Mouse (Mus musculus): ENCODE results near the gene Spdl1.
"Not testable (repeated sequence)": the region's sequence is repeated elsewhere in the genome, so short reads cannot be mapped to it uniquely, and the experiment has no call there.

GRCm38 (mm10) chr11:34805026-34805425 lies 28.4 kb downstream of the Spdl1 start:
- not testable (repeated sequence) for TF ChIP-seq GATA1, TAL1 (IDR thresholded peaks at IDR 0.05; ENCODE audit: low read length)

Measured in erythroblast, embryonic 14.5 days (primary cell).